In the genomic region with DNA sequence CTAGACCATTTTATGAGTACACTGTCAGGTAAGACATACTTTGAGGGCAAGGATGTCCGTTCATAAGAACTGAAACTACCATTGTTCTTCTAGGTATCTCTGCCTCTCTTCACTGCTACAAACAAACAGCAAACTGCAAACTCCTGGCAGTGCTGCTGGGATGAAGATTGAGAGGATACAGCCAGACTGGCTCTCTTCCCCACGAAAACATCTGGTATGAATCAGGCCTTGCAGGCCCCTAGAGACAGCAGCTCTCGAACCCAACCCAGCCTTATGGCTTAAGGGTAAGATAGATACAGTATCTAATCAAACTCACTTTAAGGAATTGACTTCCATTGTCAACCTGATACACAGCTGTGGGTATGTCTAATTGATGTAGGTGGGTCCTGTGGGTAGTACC, we compare ENCODE assay signal across 18 mouse cellular contexts. TPM values are rescaled to one million over a fixed set of nuclear protein-coding genes. Genes with fewer than 3 reads are reported as not detected.
DNase-seq lines count a peak whose midpoint lies in the region; ATAC-seq and TF ChIP-seq lines count a peak whose summit lies in the region.
"Had no signal": no experiment of that assay in that cellular context is flagged by ENCODE, and none has a peak within 500 bp of the region (broad histone marks: within the 10 kb centered on the region; RNA-seq: fewer than 3 reads in every experiment).

No protein-coding gene starts in this region.

- no peak for TF ChIP-seq POLR2A in myocyte (IDR thresholded peaks at IDR 0.05; ENCODE audit: insufficient read length, low read depth)

- no peak overlapping the region for H3ac ChIP-seq in myocyte (ENCODE audit: control insufficient read depth, insufficient read length)

- no peaks in the 10 kb centered on the region for H3K79me2 ChIP-seq in myocyte (ENCODE audit: control insufficient read depth, insufficient read depth)

- H3K27ac ChIP-seq in heart, embryonic 11.5 days (ENCODE audit: low read depth, low read length), result no peak overlapping the region
- no peak overlapping the region for H3K27ac ChIP-seq in embryonic facial prominence, embryonic 11.5 days (replicated peaks; ENCODE audit: low read depth, low read length)
- H3K27ac ChIP-seq: kidney, embryonic 15.5 days; midbrain, embryonic 10.5 days; stomach, postnatal 0 days had no signal

- no peaks in the 10 kb centered on the region for H3K27me3 ChIP-seq in heart, embryonic 11.5 days (ENCODE audit: control insufficient read depth, insufficient read depth, low read length)
- no peaks in the 10 kb centered on the region for H3K27me3 ChIP-seq in embryonic facial prominence, embryonic 11.5 days (ENCODE audit: control insufficient read depth, insufficient read depth, low read length)
- no peaks in the 10 kb centered on the region for H3K27me3 ChIP-seq in myocyte (ENCODE audit: control insufficient read depth, insufficient read depth, insufficient read length)
- H3K27me3 ChIP-seq: kidney, embryonic 15.5 days; Patski had no signal

- no peaks in the 10 kb centered on the region for H3K36me3 ChIP-seq in heart, embryonic 11.5 days (ENCODE audit: control insufficient read depth, insufficient read depth, low read length)
- H3K36me3 ChIP-seq in embryonic facial prominence, embryonic 11.5 days (replicated peaks; ENCODE audit: control insufficient read depth, insufficient read depth, low read depth, low read length), result no peaks in the 10 kb centered on the region
- no peaks in the 10 kb centered on the region for H3K36me3 ChIP-seq in myocyte (ENCODE audit: control insufficient read depth, insufficient read depth)
- H3K36me3 ChIP-seq: kidney, embryonic 15.5 days; midbrain, embryonic 10.5 days had no signal

- ATAC-seq in heart, embryonic 11.5 days (replicated peaks; ENCODE audit: insufficient number of reproducible peaks, low FRiP score, low TSS enrichment), result no peak
- no peak for ATAC-seq in embryonic facial prominence, embryonic 11.5 days (replicated peaks; ENCODE audit: insufficient number of reproducible peaks, low FRiP score, low TSS enrichment, low read depth)
- ATAC-seq: forebrain, embryonic 14.5 days; hindbrain, embryonic 16.5 days; intestine, embryonic 16.5 days; Patski had no signal

- peak; percentile 31 to 43 for DNase-seq in heart, postnatal 14 days
- peak; percentile 32 for DNase-seq in embryo, embryonic 10.5 days (ENCODE audit: low spot score)
- peak; percentile 56 for DNase-seq in embryonic facial prominence, embryonic 11.5 days (ENCODE audit: low spot score)
- DNase-seq in cerebellum, adult 18-20 months, result no peak
- no peak for DNase-seq in lung, postnatal 4 days
- DNase-seq: adrenal gland, postnatal 14 days; cerebellum, postnatal 10 days; lung, postnatal 14 days; retina, postnatal 1 day had no signal

- intact Hi-C loops in heart, postnatal 14 days (cut with DNase I), result no loop called here

- no peak overlapping the region for H3K9ac ChIP-seq in heart, embryonic 11.5 days (ENCODE audit: low read depth, low read length)
- H3K9ac ChIP-seq in embryonic facial prominence, embryonic 11.5 days (replicated peaks; ENCODE audit: low read length), result no peak overlapping the region
- H3K9ac ChIP-seq: kidney, embryonic 15.5 days had no signal

- H3K9me3 ChIP-seq in heart, embryonic 11.5 days (replicated peaks; ENCODE audit: control insufficient read depth, low read length), result no peaks in the 10 kb centered on the region
- H3K9me3 ChIP-seq in embryonic facial prominence, embryonic 11.5 days (replicated peaks; ENCODE audit: control insufficient read depth, low read length), result no peaks in the 10 kb centered on the region
- H3K9me3 ChIP-seq: kidney, embryonic 15.5 days; midbrain, embryonic 10.5 days had no signal

- H3K4me3 ChIP-seq in heart, embryonic 11.5 days (ENCODE audit: low read depth, low read length), result no peak overlapping the region
- no peak overlapping the region for H3K4me3 ChIP-seq in embryonic facial prominence, embryonic 11.5 days (ENCODE audit: low read depth, low read length)
- no peak overlapping the region for H3K4me3 ChIP-seq in myocyte
- H3K4me3 ChIP-seq: kidney, embryonic 15.5 days; midbrain, embryonic 10.5 days had no signal

- no peak overlapping the region for H3K4me2 ChIP-seq in heart, embryonic 11.5 days
- no peak overlapping the region for H3K4me2 ChIP-seq in embryonic facial prominence, embryonic 11.5 days (ENCODE audit: low read depth, low read length)
- H3K4me2 ChIP-seq in myocyte (ENCODE audit: low read depth), result peak overlapping the region; percentile 30
- H3K4me2 ChIP-seq: kidney, embryonic 15.5 days had no signal

- 56% methylated on average over 3 of the region's 3 CpGs for WGBS in heart, embryonic 11.5 days (ENCODE audit: insufficient replicate concordance)
- WGBS in embryonic facial prominence, embryonic 11.5 days, result 29% methylated on average over 3 of the region's 3 CpGs

- H3K4me1 ChIP-seq in heart, embryonic 11.5 days (ENCODE audit: control insufficient read depth, insufficient read depth, low read length), result peaks cover 21% of the 10 kb centered on the region
- no peaks in the 10 kb centered on the region for H3K4me1 ChIP-seq in embryonic facial prominence, embryonic 11.5 days (ENCODE audit: control insufficient read depth, insufficient read depth, low read length)
- H3K4me1 ChIP-seq: kidney, embryonic 15.5 days had no signal

TF ChIP-seq in myocyte, 11 proteins besides CTCF, POLR2A, EP300 and RAD21:
- TF ChIP-seq USF1 (IDR thresholded peaks at IDR 0.05; ENCODE audit: low read depth) (no peak), TCF12 (IDR thresholded peaks at IDR 0.05; ENCODE audit: insufficient read depth, poor library complexity, severe bottlenecking) (no peak), SRF (IDR thresholded peaks at IDR 0.05; ENCODE audit: control insufficient read depth, insufficient read length, low read depth) (no peak), REST (IDR thresholded peaks at IDR 0.05; ENCODE audit: insufficient read depth, insufficient read length) (no peak), MYOD1 (IDR thresholded peaks at IDR 0.05; ENCODE audit: control insufficient read depth in 1 of 3, insufficient read length in 2 of 3, low read depth in 2 of 3) (no peak), CEBPB (IDR thresholded peaks at IDR 0.05; ENCODE audit: insufficient read depth, poor library complexity, severe bottlenecking) (no peak), TCF3 (IDR thresholded peaks at IDR 0.05; ENCODE audit: insufficient read length, low read depth) (no peak), MYOG (IDR thresholded peaks at IDR 0.05; ENCODE audit: control insufficient read depth in 1 of 3, insufficient read depth in 1 of 3, insufficient read length in 2 of 3, low read depth in 2 of 3) (no peak), E2F4 (IDR thresholded peaks at IDR 0.05; ENCODE audit: insufficient read depth) (no peak), MAX (IDR thresholded peaks at IDR 0.05; ENCODE audit: low read depth) (no peak), POLR2AphosphoS2 (IDR thresholded peaks at IDR 0.05; ENCODE audit: insufficient read length, low read depth) (no peak)
TF ChIP-seq in myocyte: peak in this region for 0.

RNA-seq across cellular contexts. Expression of a gene that starts 11.7 kb away (rescaled TPM):
- 1 to 10 TPM; 1.7 to 1.8 TPM for total RNA-seq in heart, postnatal 14 days (2021)
- polyA plus RNA-seq in heart, embryonic 11.5 days (2014; fragmentation: Nextera tagmentation; extraction: Ambion mirVana), result 15.2 and 15.7 TPM in 2 replicates
- 12.1 and 12.5 TPM in 2 replicates for polyA plus RNA-seq in embryonic facial prominence, embryonic 11.5 days (2014; fragmentation: Nextera tagmentation; extraction: Ambion mirVana)
- polyA plus RNA-seq in myocyte (2012; fragmentation: generic; extraction: Trizol), result 5.9 TPM

Comparison
In these comparisons a context has a peak if more than half of its experiments do, and no peak if none do; other contexts are left out.
1. DNase-seq: peak in heart, postnatal 14 days (2 of 2), embryo, embryonic 10.5 days (single experiment) and embryonic facial prominence, embryonic 11.5 days (single experiment); none in cerebellum, adult 18-20 months (0 of 2) and lung, postnatal 4 days (0 of 2).